Mouse (Mus musculus): ENCODE data around the gene Vps54. TPM values are rescaled to one million over a fixed set of nuclear protein-coding genes. Genes with fewer than 3 reads are reported as not detected.

The Vps54 gene
- polyA plus RNA-seq (2012; rRNA removed; ENCODE audit: low replicate concordance) = 18.2 and 25.1 TPM in 2 replicates

GRCm38 (mm10) chr11:21239021-21239661, at the start of gene Vps54:
Gene Vps54 (plus strand): TSS chr11:21239281.

Other genes starting within 250 kb of the Vps54 start
- gene Peli1, start 148.0 kb upstream of the Vps54 start, polyA plus RNA-seq (2012; rRNA removed; ENCODE audit: low replicate concordance) = 8.8 and 16.9 TPM in 2 replicates
- 13.4 and 18.0 TPM in 2 replicates for gene Ugp2, start 131.9 kb downstream of the Vps54 start, polyA plus RNA-seq (2012; rRNA removed; ENCODE audit: low replicate concordance)